11 mouse cellular contexts compared by ENCODE assay signal in the genomic region with DNA sequence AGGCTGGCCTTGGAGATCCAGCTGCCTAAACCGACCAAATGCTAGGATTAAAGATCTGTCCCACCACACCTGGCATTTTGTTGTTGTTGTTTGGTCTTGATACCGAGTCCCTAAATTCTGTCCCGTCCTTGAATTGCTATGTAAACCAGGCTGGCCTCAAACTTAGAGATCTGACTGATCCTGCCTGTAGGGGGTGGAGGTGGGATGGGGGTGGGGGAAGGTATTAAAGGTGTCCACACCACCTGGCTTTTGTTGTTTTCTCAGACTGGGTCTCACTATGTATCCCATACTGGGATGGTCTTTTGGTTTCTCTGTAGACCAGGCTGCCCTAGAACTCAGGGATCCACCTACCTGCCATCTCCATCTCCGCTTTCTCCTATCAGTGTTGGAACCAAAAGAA. TPM values are rescaled to one million over a fixed set of nuclear protein-coding genes. Genes with fewer than 3 reads are reported as not detected.
DNase-seq lines count a peak whose midpoint lies in the region; ATAC-seq lines count a peak whose summit lies in the region.
"Had no signal": no experiment of that assay in that cellular context is flagged by ENCODE, and none has a peak within 500 bp of the region (broad histone marks: within the 10 kb centered on the region; RNA-seq: fewer than 3 reads in every experiment).

No protein-coding gene starts in this region.

- no peak overlapping the region for H3K4me3 ChIP-seq in liver, embryonic 11.5 days (ENCODE audit: low read depth, low read length)
- H3K4me3 ChIP-seq in brown adipose tissue, adult 24 weeks (ENCODE audit: insufficient read depth, low read depth, low read length) = no peak overlapping the region
- H3K4me3 ChIP-seq in forebrain, embryonic 13.5 days = no peak overlapping the region
- no peak overlapping the region for H3K4me3 ChIP-seq in liver, embryonic 15.5 days (replicated peaks)

- no peaks in the 10 kb centered on the region for H3K36me3 ChIP-seq in liver, embryonic 11.5 days (ENCODE audit: control insufficient read depth, insufficient read depth, low read length)
- no peaks in the 10 kb centered on the region for H3K36me3 ChIP-seq in forebrain, embryonic 13.5 days (ENCODE audit: poor library complexity, severe bottlenecking)
- H3K36me3 ChIP-seq in liver, embryonic 15.5 days (replicated peaks) = no peaks in the 10 kb centered on the region
- H3K36me3 ChIP-seq: embryonic facial prominence, embryonic 15.5 days had no signal

- H3K4me1 ChIP-seq in liver, embryonic 11.5 days (replicated peaks; ENCODE audit: control insufficient read depth, insufficient read depth, low read length) = peaks cover 34% of the 10 kb centered on the region
- peaks cover 15% of the 10 kb centered on the region for H3K4me1 ChIP-seq in brown adipose tissue, adult 24 weeks (ENCODE audit: control insufficient read depth, insufficient read depth, insufficient read length, low read length)
- peaks cover 50% of the 10 kb centered on the region for H3K4me1 ChIP-seq in forebrain, embryonic 13.5 days
- H3K4me1 ChIP-seq in liver, embryonic 15.5 days (replicated peaks) = peaks cover 63% of the 10 kb centered on the region

- H3K9me3 ChIP-seq in liver, embryonic 11.5 days (ENCODE audit: control insufficient read depth, low read length) = no peaks in the 10 kb centered on the region
- no peaks in the 10 kb centered on the region for H3K9me3 ChIP-seq in forebrain, embryonic 13.5 days (replicated peaks)
- no peaks in the 10 kb centered on the region for H3K9me3 ChIP-seq in liver, embryonic 15.5 days (replicated peaks)
- H3K9me3 ChIP-seq: embryonic facial prominence, embryonic 15.5 days had no signal

- peak overlapping the region; percentile 97 for H3K4me2 ChIP-seq in liver, embryonic 11.5 days
- H3K4me2 ChIP-seq in forebrain, embryonic 13.5 days = peak overlapping the region; percentile 90
- H3K4me2 ChIP-seq in liver, embryonic 15.5 days = peak overlapping the region; percentile 98

- 35% methylated on average over 4 of the region's 4 CpGs for WGBS in liver, embryonic 11.5 days
- WGBS in forebrain, embryonic 13.5 days = 43% methylated on average over 4 of the region's 4 CpGs
- 37% methylated on average over 4 of the region's 4 CpGs for WGBS in liver, embryonic 15.5 days (ENCODE audit: insufficient replicate concordance)

- intact Hi-C loops in heart, postnatal 36 days (cut with DNase I) = no loop called here

- peak overlapping the region; percentile 15 for H3K27ac ChIP-seq in liver, embryonic 11.5 days (ENCODE audit: low read depth, low read length)
- peak overlapping the region; percentile 32 for H3K27ac ChIP-seq in brown adipose tissue, adult 24 weeks (replicated peaks; ENCODE audit: low read depth, low read length)
- H3K27ac ChIP-seq in forebrain, embryonic 13.5 days = no peak overlapping the region
- H3K27ac ChIP-seq in liver, embryonic 15.5 days (replicated peaks) = no peak overlapping the region

- peak overlapping the region; percentile 48 for H3K9ac ChIP-seq in liver, embryonic 11.5 days (ENCODE audit: low read depth, low read length)
- H3K9ac ChIP-seq in forebrain, embryonic 13.5 days = no peak overlapping the region; the same call in 1 of the 2 replicates
- H3K9ac ChIP-seq in liver, embryonic 15.5 days = no peak overlapping the region

- H3K27me3 ChIP-seq in liver, embryonic 11.5 days (replicated peaks; ENCODE audit: control insufficient read depth, insufficient read depth, low read length) = no peaks in the 10 kb centered on the region
- H3K27me3 ChIP-seq in forebrain, embryonic 13.5 days = no peaks in the 10 kb centered on the region
- H3K27me3 ChIP-seq in liver, embryonic 15.5 days = peaks cover 19% of the 10 kb centered on the region
- H3K27me3 ChIP-seq: embryonic facial prominence, embryonic 15.5 days had no signal

- ATAC-seq in liver, embryonic 11.5 days (replicated peaks; ENCODE audit: low FRiP score) = no peak
- ATAC-seq in forebrain, embryonic 13.5 days = no peak
- ATAC-seq in liver, embryonic 15.5 days (ENCODE audit: insufficient read depth) = no peak
- ATAC-seq: intestine, embryonic 16.5 days had no signal

- no peak for DNase-seq in liver, embryonic 11.5 days (ENCODE audit: low spot score)
- no peak for DNase-seq in liver
- no peak for DNase-seq in cerebellum, adult 9-10 months
- DNase-seq in heart, postnatal 36 days = no peak
- DNase-seq: cerebellum, postnatal 10 days; right cerebral cortex, postnatal 4 days had no signal

RNA-seq across cellular contexts. Expression of gene Bend3, which starts 2.5 kb away (rescaled TPM):
- polyA plus RNA-seq in liver, embryonic 11.5 days (2014; fragmentation: Nextera tagmentation; extraction: Ambion mirVana) = 7.2 TPM in 2 replicates
- polyA plus RNA-seq in brown adipose tissue, adult 24 weeks (2012; ENCODE audit: insufficient read depth, insufficient read length, missing spikeins) = 1.0 and 2.6 TPM in 2 replicates
- 3.8 and 5.0 TPM in 2 replicates for polyA plus RNA-seq in forebrain, embryonic 13.5 days (2015; fragmentation: Nextera tagmentation; extraction: Ambion mirVana)
- 1.0 TPM in 2 replicates for polyA plus RNA-seq in liver, embryonic 15.5 days (2015; fragmentation: Nextera tagmentation; extraction: Ambion mirVana)
- total RNA-seq in heart, postnatal 36 days (2021) = 1 to 10 TPM; 5.0 to 7.6 TPM

RNA-seq across cellular contexts. Expression of gene Gm9803, which starts 42.7 kb away (rescaled TPM):
- polyA plus RNA-seq in liver, embryonic 11.5 days (2014; fragmentation: Nextera tagmentation; extraction: Ambion mirVana) = 10.3 and 11.6 TPM in 2 replicates
- polyA plus RNA-seq in brown adipose tissue, adult 24 weeks (2012; ENCODE audit: insufficient read depth, insufficient read length, missing spikeins) = 126 and 149 TPM in 2 replicates
- 19.4 and 23.4 TPM in 2 replicates for polyA plus RNA-seq in forebrain, embryonic 13.5 days (2015; fragmentation: Nextera tagmentation; extraction: Ambion mirVana)
- 6.6 and 10.5 TPM in 2 replicates for polyA plus RNA-seq in liver, embryonic 15.5 days (2015; fragmentation: Nextera tagmentation; extraction: Ambion mirVana)
- 10 to 100 TPM in 1 of 2 experiments, 1 to 10 TPM in 1; 9.6 to 17.4 TPM for total RNA-seq in heart, postnatal 36 days (2021)

RNA-seq across cellular contexts. Expression of gene 1700021F05Rik, which starts 59.6 kb away (rescaled TPM):
- 79.5 and 80.7 TPM in 2 replicates for polyA plus RNA-seq in liver, embryonic 11.5 days (2014; fragmentation: Nextera tagmentation; extraction: Ambion mirVana)
- polyA plus RNA-seq in brown adipose tissue, adult 24 weeks (2012; ENCODE audit: insufficient read depth, insufficient read length, missing spikeins) = 179 and 251 TPM in 2 replicates
- polyA plus RNA-seq in forebrain, embryonic 13.5 days (2015; fragmentation: Nextera tagmentation; extraction: Ambion mirVana) = 63.0 and 65.2 TPM in 2 replicates
- 25.0 and 27.5 TPM in 2 replicates for polyA plus RNA-seq in liver, embryonic 15.5 days (2015; fragmentation: Nextera tagmentation; extraction: Ambion mirVana)
- 100 to 1,000 TPM; 113 to 120 TPM for total RNA-seq in heart, postnatal 36 days (2021)

Comparison
In these comparisons a context has a peak if more than half of its experiments do, and no peak if none do; other contexts are left out.
1. H3K27ac ChIP-seq: peak in liver, embryonic 11.5 days (single experiment) and brown adipose tissue, adult 24 weeks (single experiment); none in forebrain, embryonic 13.5 days (single experiment) and liver, embryonic 15.5 days (single experiment).
2. Peak in every context shown above with its lines, with median percentiles within 50 percentile points of each other: H3K4me2 ChIP-seq.